Mouse (Mus musculus): Measurements from ENCODE around the gene Camta1.

Camta1 gene

DNA sequence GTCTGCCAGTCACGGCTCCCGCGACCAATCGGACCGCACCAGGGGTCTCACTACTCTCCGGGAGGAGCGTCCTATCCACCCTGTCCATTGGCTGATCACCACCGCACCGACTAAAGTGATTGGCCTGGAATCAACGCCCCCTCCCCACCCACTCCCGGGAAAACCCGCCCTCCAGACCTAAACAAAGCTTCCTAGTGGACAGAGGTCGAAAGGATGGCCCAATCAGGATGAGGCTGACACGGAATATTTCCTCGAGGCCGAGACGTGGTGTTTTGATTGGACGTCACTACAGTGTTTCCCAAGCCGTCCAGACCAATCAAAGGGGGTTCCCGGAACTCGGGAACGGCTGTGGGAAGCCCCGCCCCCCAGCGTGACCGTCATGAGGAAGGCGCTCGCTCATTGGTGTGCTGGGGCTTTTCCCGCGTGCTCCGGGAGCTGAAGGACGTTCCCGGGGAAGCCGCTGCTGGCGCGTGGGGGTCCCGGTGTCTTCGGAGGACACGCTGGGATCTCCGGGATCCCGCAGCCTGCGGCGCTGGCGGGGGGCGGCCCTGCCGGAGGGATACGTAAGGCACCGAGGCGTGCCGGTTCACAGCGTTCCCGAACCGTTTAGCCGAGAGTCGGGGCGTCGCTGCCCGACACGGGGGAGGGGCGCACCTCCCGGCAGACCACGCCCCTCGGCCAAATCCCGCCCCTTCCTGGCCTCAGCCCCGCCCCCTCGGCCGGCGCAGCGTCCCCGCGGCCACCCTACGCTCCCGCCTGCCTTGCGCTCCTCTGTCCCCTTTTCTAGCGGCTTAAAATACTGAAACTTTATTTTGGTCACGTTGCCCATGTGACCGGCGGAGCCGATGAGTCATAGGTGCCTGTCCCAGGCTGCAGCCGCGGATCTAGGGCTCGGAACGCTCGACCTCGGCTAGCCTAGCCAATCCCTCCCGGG lies at the start of gene Camta1:
TSS of gene Camta1 (minus strand) at position 71 of the 934 bp plus-strand sequence.
- DNase-seq (ENCODE audit: low read depth), result peak; percentile 99

DNA sequence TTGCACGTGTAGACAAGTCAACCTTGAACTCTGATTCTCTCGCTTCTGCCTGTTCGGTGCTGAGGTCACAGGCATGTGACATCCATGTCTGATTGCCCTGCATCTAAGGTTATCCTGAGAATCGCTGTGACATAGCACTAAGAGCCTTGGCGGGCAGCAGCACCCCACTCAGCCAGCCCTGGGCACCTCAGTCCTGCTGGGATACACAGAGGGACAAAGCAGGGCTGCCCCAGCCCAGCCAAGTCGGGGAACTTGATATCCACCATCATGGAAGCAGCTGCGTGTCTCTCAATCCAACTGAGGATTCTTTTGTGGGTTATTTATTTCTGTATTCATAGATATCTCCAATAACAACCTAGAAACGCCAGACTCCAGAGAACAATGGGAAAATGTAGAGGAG lies 47.1 kb upstream of the Camta1 start:
- no peak for DNase-seq (ENCODE audit: low read depth)

DNA sequence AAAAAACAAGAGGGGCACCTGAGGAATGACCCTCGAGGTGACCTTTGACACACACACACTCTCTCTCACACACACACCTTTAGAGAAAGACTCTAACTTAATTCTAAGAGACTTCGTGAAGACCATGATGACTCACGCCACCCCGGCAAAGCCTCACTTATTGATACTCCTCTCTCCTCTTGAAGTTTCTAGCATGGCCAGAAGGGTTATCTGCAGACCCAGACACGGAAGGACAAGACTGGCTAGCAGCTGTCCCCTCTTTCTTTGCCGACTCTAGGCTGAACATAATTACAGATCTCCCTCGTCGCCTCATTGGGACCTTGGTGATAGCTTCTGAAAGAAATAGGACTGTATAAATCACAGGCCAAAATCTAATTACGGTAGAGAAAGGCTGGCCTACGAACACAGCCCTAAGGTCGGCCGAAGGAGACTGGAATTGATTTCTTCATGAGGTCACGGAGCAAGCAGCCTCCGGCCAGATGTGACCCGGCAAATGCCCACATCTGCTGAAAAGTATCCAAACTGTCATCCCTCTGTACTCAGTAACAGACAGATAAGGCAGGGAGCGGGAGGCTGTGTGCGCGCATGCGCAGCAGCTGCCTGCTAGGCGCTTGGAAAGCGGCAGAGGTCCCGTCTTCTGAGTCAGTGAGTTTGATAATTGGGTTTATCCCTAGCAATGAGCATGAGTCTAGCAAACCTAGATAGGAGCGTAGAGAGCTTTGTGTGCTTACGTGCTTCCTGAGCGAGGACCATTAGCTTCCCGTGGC lies 46.1 kb upstream of the Camta1 start:
- no peak for DNase-seq (ENCODE audit: low read depth)

DNA sequence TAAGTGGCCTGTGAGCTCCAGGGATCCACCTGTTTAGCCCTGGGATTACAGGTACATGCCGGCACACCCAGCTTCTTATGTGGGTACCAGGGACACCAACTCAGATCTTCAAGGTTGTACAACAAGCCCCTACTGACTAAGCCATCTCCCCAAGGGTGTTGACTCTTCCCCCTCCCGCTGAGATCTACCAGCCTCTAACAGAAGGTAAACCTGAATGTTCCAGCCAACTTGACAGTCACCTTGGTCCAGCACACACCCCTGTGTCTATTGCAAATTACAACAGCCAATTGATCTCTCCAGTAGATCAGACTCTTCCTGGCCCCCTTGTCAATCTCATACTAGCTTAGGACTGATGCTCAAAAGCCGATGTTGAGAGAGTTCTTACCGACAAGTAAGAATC lies 43.9 kb upstream of the Camta1 start:
- DNase-seq (ENCODE audit: low read depth), result no peak

DNA sequence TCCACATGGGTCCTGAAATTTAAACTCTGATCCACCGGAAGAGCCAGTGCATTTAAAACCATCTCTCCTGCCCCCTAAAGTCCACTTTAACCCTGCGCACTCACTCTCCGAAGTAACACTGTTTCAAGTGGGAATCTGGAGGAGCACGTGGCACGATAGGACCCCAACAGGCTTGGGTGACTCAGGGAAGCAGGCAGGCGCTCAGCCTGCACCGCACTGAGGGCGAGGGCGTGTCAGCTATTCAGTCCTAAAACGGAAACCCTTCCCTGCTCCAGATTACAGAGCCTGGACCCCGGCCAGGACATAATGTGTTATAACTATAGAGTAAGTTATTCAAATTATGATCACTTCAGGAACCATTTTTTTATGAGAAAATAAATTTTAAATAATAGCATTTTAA lies 42.4 kb upstream of the Camta1 start:
- no peak for DNase-seq (ENCODE audit: low read depth)

DNA sequence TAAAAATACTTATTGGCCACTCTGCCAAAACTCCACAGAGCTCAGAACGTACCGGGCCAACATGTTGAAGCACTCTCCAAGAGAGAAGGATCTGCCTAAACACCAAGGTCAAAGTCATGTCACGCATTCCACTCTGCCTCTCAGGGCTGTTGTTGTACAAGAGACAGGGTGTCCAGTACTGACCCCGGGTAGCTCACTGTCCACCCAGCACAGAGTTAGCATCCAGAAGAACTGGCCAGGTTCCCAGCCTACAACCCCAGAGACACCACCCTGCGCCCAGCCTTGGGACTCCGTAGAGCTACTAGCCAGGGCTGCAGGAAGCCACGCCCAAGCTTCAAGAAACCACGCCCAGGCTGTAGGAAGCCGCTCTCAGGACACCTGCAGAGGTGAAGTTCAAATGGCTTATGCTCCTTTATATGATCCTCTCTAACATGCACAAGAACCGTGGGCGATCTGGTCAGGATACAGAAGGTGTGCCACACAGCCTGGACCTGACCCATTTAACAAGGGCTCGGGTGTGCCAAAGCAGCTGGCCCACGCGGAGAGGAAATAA lies 41.1 kb upstream of the Camta1 start:
- peak; percentile 33 for DNase-seq (ENCODE audit: low read depth)

DNA sequence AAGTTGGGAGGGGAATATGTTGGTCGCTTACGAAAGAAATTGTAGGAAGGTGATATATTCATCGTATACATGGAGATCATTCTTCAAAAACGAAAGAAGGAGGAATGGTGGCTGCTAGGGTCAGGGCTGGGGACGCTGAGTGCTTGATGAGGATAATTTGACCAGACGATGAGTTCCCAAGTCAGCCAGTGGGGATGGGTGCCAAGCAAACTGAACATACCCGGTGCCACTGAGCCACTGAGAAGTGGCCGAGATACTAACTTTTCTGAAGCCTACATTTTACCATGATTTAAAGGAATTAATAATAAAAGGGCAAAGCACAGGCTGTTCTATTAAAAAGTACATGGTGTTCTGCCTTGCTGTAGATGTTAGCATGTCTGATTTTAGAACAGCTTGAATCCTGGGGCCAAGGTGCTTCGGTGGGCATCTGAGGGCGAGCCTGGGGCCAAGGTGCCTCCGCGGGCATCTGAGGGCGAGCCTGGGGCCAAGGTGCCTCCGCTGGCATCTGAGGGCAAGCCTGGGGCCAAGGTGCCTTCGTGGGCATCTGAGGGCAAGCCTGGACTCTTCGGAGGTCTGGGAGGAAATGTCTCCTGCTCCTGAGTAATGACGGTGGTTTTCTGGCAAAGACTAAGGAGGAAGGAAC lies 40.5 kb upstream of the Camta1 start:
- no peak for DNase-seq (ENCODE audit: low read depth)

DNA sequence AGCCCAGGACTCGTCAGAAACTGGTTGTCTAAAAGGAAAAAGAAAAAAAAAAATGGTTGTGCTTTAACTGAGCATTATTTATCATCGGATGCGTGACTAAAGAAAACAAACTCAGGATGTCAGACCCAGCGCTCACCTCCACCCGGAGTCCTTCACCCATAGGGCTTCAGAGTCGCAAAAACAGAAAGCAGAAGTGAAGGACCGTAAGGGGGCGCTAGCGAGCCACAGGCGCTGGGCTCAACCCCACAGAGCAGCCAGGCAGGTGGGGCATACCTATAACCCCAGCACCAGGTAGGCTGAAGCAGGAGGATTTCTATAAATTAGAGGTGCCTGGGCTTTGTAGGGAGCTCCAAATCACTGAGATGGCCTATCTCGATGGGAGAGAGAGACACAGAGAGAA lies 39.7 kb upstream of the Camta1 start:
- DNase-seq (ENCODE audit: low read depth), result no peak

DNA sequence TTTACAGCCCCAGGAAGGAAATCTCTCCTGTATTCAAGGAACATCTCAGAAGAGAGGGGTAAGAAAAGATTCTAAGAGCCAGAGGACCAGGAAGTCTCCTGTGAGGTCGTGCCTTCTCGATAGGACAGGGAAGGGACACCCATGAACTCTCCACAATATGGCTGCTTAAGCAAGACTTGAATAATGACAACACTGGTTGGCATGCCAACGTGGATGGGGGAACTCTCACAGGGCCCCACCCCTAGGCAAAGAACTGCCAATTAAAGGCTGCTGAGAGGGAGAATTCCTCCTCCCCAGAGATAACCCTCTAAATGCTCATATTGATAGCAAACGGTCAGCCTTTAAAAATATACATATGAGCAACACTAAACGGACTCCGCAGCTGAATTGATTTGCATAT lies 39.1 kb upstream of the Camta1 start:
- DNase-seq (ENCODE audit: low read depth), result no peak

DNA sequence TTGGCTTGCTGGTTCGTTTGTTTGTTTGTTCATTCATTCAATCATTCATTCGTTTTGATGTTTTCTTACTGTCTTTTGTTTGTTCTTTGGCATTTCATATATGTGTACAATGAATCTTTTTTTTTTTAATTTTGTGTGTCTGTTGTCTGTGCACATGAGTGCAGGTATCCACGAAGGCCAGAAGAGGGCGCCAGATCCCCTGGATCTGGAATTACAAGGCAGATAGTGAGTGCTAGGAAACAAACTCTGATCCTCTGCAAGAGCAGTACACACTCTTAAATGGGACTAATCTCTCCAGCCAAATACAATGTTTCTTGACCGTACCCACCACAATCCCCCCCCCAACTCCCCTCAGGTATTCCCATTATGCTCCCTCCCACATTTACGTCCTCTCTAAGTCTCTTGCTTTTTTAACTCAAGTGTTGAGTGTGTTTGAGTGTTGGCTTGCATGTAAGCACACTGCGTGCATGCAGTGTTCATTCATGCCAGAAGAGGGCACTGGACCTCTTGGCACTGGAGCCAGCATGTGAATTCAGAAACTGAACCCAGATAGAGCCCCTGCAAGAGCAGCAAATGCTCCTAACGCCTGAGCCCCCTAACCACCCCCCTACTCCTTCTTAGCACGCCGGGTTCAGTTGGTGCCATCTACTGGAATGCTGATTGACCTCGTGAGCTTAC lies 38.2 kb upstream of the Camta1 start:
- no peak for DNase-seq (ENCODE audit: low read depth)

DNA sequence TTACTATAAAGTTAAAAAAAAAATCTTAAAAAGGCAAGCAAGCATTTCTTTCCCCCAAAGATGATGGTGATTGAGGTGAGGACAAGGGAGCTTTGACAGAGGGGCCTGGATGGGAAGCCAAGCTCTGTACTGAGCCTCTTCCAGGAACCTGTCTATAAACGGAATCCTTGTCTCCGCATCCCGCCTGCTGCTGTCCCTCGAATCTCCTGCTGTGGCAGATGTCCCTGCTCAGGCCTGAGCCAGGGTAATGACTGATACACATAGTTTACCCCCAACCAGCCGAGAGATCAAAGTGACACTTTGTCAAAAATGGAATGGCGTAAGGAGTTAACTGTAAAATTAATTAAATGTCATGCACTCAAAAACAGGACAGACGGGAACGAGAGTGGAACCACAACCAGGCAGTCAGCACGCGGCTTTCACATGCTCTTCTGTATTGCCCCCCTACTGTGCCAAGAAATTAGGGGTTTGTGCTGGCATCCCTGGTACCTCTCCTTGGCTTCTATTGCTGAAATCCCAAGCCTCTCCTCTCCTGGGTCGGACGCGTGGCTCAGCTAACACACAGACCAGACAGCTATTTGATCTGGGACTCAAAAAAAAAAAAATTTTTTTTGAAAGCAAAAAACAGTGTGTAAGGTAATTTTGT lies 37.0 kb upstream of the Camta1 start:
- no peak for DNase-seq (ENCODE audit: low read depth)

DNA sequence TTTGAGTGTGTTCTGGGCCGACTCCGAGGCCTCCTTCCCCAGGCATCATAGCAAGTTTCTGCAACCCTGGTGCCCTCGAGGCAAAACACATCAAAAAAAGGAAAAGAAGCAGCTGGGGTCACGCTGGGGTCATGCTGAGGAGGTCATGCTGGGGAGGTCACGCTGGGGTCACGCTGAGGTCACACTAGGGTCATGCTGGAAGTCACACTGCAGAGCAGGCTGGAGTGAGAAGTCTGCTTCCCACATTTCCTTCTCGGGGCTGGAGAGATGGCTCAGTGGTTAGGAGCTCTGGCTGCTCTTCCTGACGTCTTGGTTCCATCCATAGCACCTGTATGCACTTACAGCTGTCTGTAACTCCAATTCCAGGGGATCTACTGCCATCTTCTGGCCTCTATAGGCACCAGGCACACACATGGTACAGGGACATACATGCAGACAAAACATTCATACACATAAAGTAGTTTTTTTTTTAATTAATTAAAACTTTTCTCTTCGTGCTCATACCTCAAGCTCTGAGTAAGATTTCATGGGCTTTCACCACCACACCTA lies 35.5 kb upstream of the Camta1 start:
- no peak for DNase-seq (ENCODE audit: low read depth)

DNA sequence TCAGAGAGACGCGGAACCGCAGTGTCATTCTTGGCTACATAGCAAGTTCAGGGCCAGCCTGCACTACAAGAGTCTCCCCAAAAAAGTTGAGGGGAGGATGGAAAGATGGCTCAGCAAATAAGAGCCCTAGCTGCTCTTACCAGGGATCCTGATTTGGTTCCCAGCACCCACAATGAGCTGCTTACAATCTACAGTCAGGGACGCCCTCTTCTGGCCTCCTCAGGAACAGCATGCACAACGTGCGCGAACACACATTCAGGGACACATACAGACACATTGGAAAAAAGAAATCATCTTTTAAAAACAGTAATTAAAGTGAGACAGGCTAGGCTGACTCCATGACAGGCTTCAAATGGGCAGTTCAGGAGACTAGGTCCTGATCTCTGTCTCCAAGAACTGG lies 33.9 kb upstream of the Camta1 start:
- no peak for DNase-seq (ENCODE audit: low read depth)

DNA sequence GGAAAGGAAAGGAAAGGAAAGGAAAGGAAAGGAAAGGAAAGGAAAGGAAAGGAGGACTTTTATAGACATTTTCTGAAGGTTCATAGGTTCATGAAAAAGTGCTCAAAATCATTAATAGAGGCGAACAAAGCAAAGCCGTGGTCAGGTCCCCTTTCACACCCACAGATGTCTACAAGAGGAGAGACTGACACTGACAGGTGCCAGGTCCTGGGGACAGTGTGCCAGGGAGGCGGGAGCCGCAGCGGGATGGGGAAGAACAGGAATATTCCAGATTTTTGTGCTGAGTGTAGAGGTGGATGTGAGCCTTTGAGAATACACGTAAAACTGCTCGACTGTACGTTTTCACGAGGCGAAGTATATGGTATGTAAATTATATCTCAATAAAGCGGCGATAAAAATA lies 33.2 kb upstream of the Camta1 start:
- no peak for DNase-seq (ENCODE audit: low read depth)

DNA sequence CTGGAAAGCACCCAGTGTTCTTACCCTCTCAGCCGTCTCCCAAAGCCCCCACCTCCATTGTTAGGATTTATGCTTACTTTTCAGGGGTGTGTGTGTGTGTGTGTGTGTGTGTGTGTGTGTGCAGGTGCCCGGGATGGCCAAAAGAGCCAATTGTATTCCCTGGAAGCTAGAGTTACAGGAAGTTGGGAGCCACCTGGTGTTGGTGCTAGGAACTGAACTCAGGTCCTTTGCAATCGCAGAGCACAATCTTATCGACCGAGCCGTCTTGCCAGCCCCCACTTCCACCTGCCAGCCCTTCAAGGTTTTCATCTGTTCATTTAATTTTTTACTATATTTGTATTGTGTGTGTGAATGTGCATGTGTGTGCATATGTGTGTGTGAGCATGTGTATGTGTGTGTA lies 31.6 kb upstream of the Camta1 start:
- DNase-seq (ENCODE audit: low read depth), result peak; percentile 12

DNA sequence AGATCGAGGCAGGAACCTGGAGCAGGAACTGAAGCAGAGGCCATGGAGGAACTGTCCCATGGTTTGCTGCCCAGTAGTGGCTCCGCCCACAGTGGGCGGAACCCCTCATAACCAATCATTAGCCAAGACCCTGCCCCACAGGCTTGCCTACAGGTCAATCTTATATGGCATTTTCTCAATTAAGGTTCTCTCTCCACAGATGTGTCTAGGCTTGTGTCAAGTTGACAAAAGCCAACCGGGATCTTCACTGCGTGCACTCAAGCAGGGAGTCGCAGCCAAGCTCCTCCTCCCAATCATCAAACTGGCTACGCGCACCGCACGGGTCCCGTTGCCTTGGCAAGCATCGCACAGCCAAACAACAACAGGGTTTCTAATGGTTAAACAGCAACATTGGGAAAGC lies 19.9 kb upstream of the Camta1 start:
- DNase-seq (ENCODE audit: low read depth), result no peak

DNA sequence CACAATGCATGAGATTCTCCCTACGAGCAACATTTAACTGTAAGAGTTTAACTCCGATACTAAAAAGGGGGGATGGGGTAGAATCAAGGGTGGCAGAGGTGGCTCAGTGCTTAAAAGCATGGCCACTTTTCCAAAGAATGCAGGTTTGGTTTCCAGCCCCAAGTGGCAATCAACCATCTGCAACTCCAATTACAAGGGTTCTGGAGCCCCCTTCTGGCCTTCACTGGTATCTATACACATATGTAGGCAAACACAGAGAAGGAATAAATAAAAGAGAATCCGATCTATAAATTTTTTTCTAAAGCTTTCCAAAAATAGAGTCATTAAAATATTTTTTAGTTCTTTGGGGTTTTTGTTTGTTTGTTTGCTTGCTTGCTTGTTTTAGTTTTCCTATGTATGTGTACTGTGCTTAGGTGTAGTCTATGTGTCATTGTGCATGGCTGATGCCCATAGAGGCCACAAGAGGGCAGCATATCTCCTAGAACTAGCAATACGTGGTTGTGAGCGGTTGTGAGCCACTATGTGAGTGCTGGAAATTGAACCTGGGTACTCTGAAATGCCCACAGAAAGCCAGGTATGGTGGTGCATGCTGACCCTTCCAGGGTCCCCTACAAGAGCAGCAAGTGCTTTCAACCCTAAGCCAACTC lies 18.5 kb upstream of the Camta1 start:
- no peak for DNase-seq (ENCODE audit: low read depth)

DNA sequence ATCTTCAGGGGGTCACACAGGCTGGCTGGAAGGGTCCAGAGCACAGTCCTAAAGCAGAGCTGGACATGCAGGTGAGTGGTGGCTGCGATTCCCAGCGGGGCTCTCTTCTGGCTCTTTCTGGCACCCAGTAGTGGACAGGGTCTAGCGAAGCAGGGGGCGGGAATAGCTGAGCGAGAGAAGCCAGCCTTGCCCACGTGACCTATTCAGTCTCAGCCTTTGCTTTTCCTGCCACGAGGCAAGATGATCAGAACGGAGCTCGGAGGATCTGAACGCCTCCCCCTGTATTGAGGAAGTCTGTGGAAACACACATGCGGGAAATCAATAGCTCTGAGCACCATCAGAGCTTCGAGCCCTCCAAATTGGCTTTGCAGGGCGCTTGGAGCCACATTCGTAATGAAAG lies 14.7 kb upstream of the Camta1 start:
- DNase-seq (ENCODE audit: low read depth), result no peak

DNA sequence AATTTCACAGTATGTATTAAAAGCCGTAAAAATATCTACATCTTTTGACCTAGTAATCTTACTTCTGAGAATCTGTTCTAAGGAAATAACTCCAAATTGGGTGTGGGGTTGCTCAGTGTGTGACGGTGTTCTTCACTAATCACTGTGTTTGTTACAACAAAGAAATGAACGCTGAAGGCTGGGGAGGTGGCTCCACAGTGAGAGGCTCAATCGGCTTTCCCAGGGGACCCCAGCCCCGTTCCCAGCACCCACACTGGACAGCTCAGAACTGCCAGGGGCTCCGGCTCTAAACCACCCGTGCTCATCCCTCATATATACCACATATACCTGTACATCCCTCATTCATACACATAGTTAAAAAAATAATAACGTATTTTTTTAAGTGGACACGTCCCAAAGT lies 1.8 kb upstream of the Camta1 start:
- DNase-seq (ENCODE audit: low read depth), result no peak

DNA sequence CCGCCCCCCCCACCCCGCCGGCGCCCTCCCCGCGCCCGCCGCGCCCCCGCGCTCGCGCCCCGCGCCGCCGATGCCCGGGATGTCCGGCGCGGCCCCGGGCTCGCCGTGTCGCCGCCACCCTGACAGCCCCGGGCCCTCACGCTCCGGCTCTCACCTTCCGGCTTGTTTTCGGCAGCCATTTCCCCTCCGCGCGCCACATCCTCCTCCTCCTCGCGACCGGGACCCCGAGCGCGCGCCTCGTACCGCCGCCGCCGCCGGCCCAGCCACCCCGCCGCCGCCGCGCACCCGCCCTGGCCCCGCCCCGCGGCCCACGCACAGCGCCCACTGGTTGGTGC lies 238 bp downstream of the Camta1 start:
- DNase-seq (ENCODE audit: low read depth), result no peak

Measured in NIH3T3 (cell line).